Comparison of ENCODE assay signal across 8 mouse cellular contexts in genomic region chr8:120285033-120285432, GRCm38 (mm10). TPM values are rescaled to one million over a fixed set of nuclear protein-coding genes. Genes with fewer than 3 reads are reported as not detected.
DNase-seq lines count a peak whose midpoint lies in the region; ATAC-seq and TF ChIP-seq lines count a peak whose summit lies in the region.

No protein-coding gene starts in this region.

- no peak for TF ChIP-seq CTCF in gastrocnemius, adult 2 months (IDR thresholded peaks at IDR 0.05)

- no peaks in the 10 kb centered on the region for H3K9me3 ChIP-seq in embryonic facial prominence, embryonic 12.5 days

- WGBS in embryonic facial prominence, embryonic 12.5 days: 23% methylated on average over 3 of the region's 3 CpGs

- intact Hi-C loops in gastrocnemius, adult 2 months (cut with DNase I): no loop called here
- intact Hi-C loops in left cerebral cortex, postnatal 25 days (cut with DNase I): loop anchor here (5.0 kb wide), 2 partner anchors 108 to 312 kb away; partner anchors contain the start of gene Fam92b

- H3K27ac ChIP-seq in embryonic facial prominence, embryonic 12.5 days: peak overlapping the region; percentile 83
- no peak overlapping the region for H3K27ac ChIP-seq in gastrocnemius, adult 2 months

- H3K4me1 ChIP-seq in embryonic facial prominence, embryonic 12.5 days: peaks cover 89% of the 10 kb centered on the region

- ATAC-seq in embryonic facial prominence, embryonic 12.5 days (ENCODE audit: insufficient number of reproducible peaks, insufficient read depth, low FRiP score, low TSS enrichment): no peak
- peak; percentile 39; the same call in 1 of the 2 replicates for ATAC-seq in megakaryocyte, adult 5-6 weeks (ENCODE audit: poor library complexity, severe bottlenecking)

- peak overlapping the region; percentile 17; the same call in 1 of the 2 replicates for H3K4me2 ChIP-seq in embryonic facial prominence, embryonic 12.5 days (replicated peaks)

- no peaks in the 10 kb centered on the region for H3K36me3 ChIP-seq in embryonic facial prominence, embryonic 12.5 days

- H3K9ac ChIP-seq in embryonic facial prominence, embryonic 12.5 days: peak overlapping the region; percentile 10; the same call in 1 of the 2 replicates

- 0 out of 2 replicates have a peak, but pooled peaks cover 3% of the 10 kb centered on the region for H3K27me3 ChIP-seq in embryonic facial prominence, embryonic 12.5 days

- H3K4me3 ChIP-seq in embryonic facial prominence, embryonic 12.5 days: no peak overlapping the region
- no peak overlapping the region for H3K4me3 ChIP-seq in gastrocnemius, adult 2 months

- peak; percentile 77 for DNase-seq in MN1 (ENCODE audit: low spot score)
- DNase-seq in kidney, postnatal 10 days: peak; percentile 44
- DNase-seq in thymus, postnatal 4 days: peak; percentile 72
- no peak for DNase-seq in layer of hippocampus, postnatal 10 days (ENCODE audit: low spot score in 2 of 2)
- no peak for DNase-seq in gastrocnemius, adult 2 months
- DNase-seq in left cerebral cortex, postnatal 25 days (ENCODE audit: low spot score in 2 of 2): no peak

RNA-seq across cellular contexts. Expression of gene Gse1, which starts 56.8 kb away (rescaled TPM):
- 10.6 and 12.3 TPM in 2 replicates for polyA plus RNA-seq in embryonic facial prominence, embryonic 12.5 days (2016; fragmentation: Nextera tagmentation; extraction: Ambion mirVana)
- 17.1 and 18.3 TPM in 2 replicates for total RNA-seq in megakaryocyte, adult 5-6 weeks (2015)
- 6.1 and 11.4 TPM in 2 replicates for total RNA-seq in megakaryocyte, adult 5-6 weeks (2017)
- total RNA-seq in layer of hippocampus, postnatal 10 days (2021): 10 to 100 TPM; 65.0 to 79.3 TPM
- total RNA-seq in gastrocnemius, adult 2 months (2021): 10 to 100 TPM; 26.5 to 37.3 TPM
- 10 to 100 TPM; 74.2 to 79.4 TPM for total RNA-seq in left cerebral cortex, postnatal 25 days (2021)

Comparison
In these comparisons a context has a peak if more than half of its experiments do, and no peak if none do; other contexts are left out.
1. DNase-seq: peak in MN1 (single experiment), kidney, postnatal 10 days (single experiment) and thymus, postnatal 4 days (single experiment); none in layer of hippocampus, postnatal 10 days (0 of 2), gastrocnemius, adult 2 months (single experiment) and left cerebral cortex, postnatal 25 days (0 of 2).